Mouse (Mus musculus): Measurements from ENCODE around the gene Anks6. TPM values are rescaled to one million over a fixed set of nuclear protein-coding genes. Genes with fewer than 3 reads are reported as not detected.

The Anks6 gene
- polyA plus RNA-seq, 1 experiment from 2014 or later = 3.2 TPM

- no peak overlapping the region for H3K9ac ChIP-seq
- H3K27ac ChIP-seq = no peak overlapping the region
- no peaks in the 10 kb centered on the region for H3K36me3 ChIP-seq
- no peak overlapping the region for H3K4me2 ChIP-seq
- ATAC-seq (ENCODE audit: borderline replicate concordance, extremely low read depth, low FRiP score, low TSS enrichment) = no peak
- H3K27me3 ChIP-seq = no peaks in the 10 kb centered on the region
- H3K4me3 ChIP-seq = no peak overlapping the region
- no peaks in the 10 kb centered on the region for H3K4me1 ChIP-seq
- WGBS = 87% methylated on average over 10 of the region's 10 CpGs
- no peaks in the 10 kb centered on the region for H3K9me3 ChIP-seq
These were observed 17.6 kb downstream of the Anks6 start for GRCm38 (mm10) chr4:47039586-47039985.

- no peak overlapping the region for H3K4me3 ChIP-seq
- H3K4me2 ChIP-seq = no peak overlapping the region
- 15% methylated on average over 5 of the region's 5 CpGs for WGBS
- no peak overlapping the region for H3K9ac ChIP-seq
- no peaks in the 10 kb centered on the region for H3K9me3 ChIP-seq
- no peak for ATAC-seq (ENCODE audit: borderline replicate concordance, extremely low read depth, low FRiP score, low TSS enrichment)
- H3K27ac ChIP-seq = no peak overlapping the region
- no peaks in the 10 kb centered on the region for H3K27me3 ChIP-seq
- H3K36me3 ChIP-seq = no peaks in the 10 kb centered on the region
- H3K4me1 ChIP-seq = no peaks in the 10 kb centered on the region
These were observed 19.9 kb downstream of the Anks6 start for GRCm38 (mm10) chr4:47037321-47037657.

- no peaks in the 10 kb centered on the region for H3K27me3 ChIP-seq
- H3K9ac ChIP-seq = no peak overlapping the region
- ATAC-seq (ENCODE audit: borderline replicate concordance, extremely low read depth, low FRiP score, low TSS enrichment) = no peak
- H3K4me2 ChIP-seq = no peak overlapping the region
- H3K27ac ChIP-seq = no peak overlapping the region
- 51% methylated on average over 13 of the region's 13 CpGs for WGBS
- H3K4me3 ChIP-seq = no peak overlapping the region
- H3K9me3 ChIP-seq = no peaks in the 10 kb centered on the region
- H3K36me3 ChIP-seq = no peaks in the 10 kb centered on the region
- no peaks in the 10 kb centered on the region for H3K4me1 ChIP-seq
These were observed 20.5 kb downstream of the Anks6 start for GRCm38 (mm10) chr4:47036486-47037320.

GRCm38 (mm10) chr4:47035536-47035935 lies 21.7 kb downstream of the Anks6 start:
- H3K4me2 ChIP-seq = no peak overlapping the region
- H3K9me3 ChIP-seq = no peaks in the 10 kb centered on the region
- no peak overlapping the region for H3K27ac ChIP-seq
- whole genome bisulfite sequencing = 71% methylated on average over 14 of the region's 14 CpGs
- H3K27me3 ChIP-seq = no peaks in the 10 kb centered on the region
- H3K4me3 ChIP-seq = no peak overlapping the region
- H3K36me3 ChIP-seq = no peaks in the 10 kb centered on the region
- ATAC-seq (ENCODE audit: borderline replicate concordance, extremely low read depth, low FRiP score, low TSS enrichment) = no peak
- no peak overlapping the region for H3K9ac ChIP-seq
- no peaks in the 10 kb centered on the region for H3K4me1 ChIP-seq

GRCm38 (mm10) chr4:47032171-47032570 lies 25.1 kb downstream of the Anks6 start:
- Histone ChIP-seq H3K27ac (no peak overlapping the region), H3K9me3 (no peaks in the 10 kb centered on the region), H3K9ac (no peak overlapping the region), H3K4me2 (no peak overlapping the region), H3K36me3 (no peaks in the 10 kb centered on the region), H3K4me1 (no peaks in the 10 kb centered on the region), H3K4me3 (no peak overlapping the region), H3K27me3 (no peaks in the 10 kb centered on the region)
- WGBS = 76% methylated on average over 8 of the region's 8 CpGs
- no peak for ATAC-seq (ENCODE audit: borderline replicate concordance, extremely low read depth, low FRiP score, low TSS enrichment)

GRCm38 (mm10) chr4:47028791-47029190 lies 28.4 kb downstream of the Anks6 start:
- no peaks in the 10 kb centered on the region for H3K36me3 ChIP-seq
- WGBS = 65% methylated on average over 5 of the region's 5 CpGs

GRCm38 (mm10) chr4:47023949-47024348 lies 33.3 kb downstream of the Anks6 start:
- Histone ChIP-seq H3K9ac (no peak overlapping the region), H3K4me1 (no peaks in the 10 kb centered on the region), H3K4me3 (no peak overlapping the region), H3K4me2 (no peak overlapping the region), H3K9me3 (no peaks in the 10 kb centered on the region), H3K27ac (no peak overlapping the region), H3K36me3 (no peaks in the 10 kb centered on the region), H3K27me3 (no peaks in the 10 kb centered on the region)
- 49% methylated on average over 6 of the region's 6 CpGs for WGBS
- no peak for ATAC-seq (ENCODE audit: borderline replicate concordance, extremely low read depth, low FRiP score, low TSS enrichment)

More at GRCm38 (mm10) chr4:47028791-47029190, 28.4 kb downstream of the Anks6 start:
- no peak for ATAC-seq (ENCODE audit: borderline replicate concordance, extremely low read depth, low FRiP score, low TSS enrichment)
- Histone ChIP-seq H3K4me2 (no peak overlapping the region), H3K27me3 (no peaks in the 10 kb centered on the region), H3K27ac (no peak overlapping the region), H3K4me1 (no peaks in the 10 kb centered on the region), H3K9ac (no peak overlapping the region), H3K4me3 (no peak overlapping the region), H3K9me3 (no peaks in the 10 kb centered on the region)

GRCm38 (mm10) chr4:47022804-47023603 lies 34.2 kb downstream of the Anks6 start:
- 61% methylated on average over 10 of the region's 10 CpGs for WGBS
- Histone ChIP-seq H3K4me2 (no peak overlapping the region), H3K4me3 (no peak overlapping the region), H3K9ac (no peak overlapping the region), H3K36me3 (no peaks in the 10 kb centered on the region), H3K27me3 (no peaks in the 10 kb centered on the region), H3K27ac (no peak overlapping the region), H3K9me3 (no peaks in the 10 kb centered on the region), H3K4me1 (no peaks in the 10 kb centered on the region)
- ATAC-seq (ENCODE audit: borderline replicate concordance, extremely low read depth, low FRiP score, low TSS enrichment) = no peak

GRCm38 (mm10) chr4:47020563-47020962 lies 36.7 kb downstream of the Anks6 start:
- Histone ChIP-seq H3K4me2 (no peak overlapping the region), H3K9me3 (no peaks in the 10 kb centered on the region), H3K4me1 (no peaks in the 10 kb centered on the region), H3K9ac (no peak overlapping the region), H3K36me3 (no peaks in the 10 kb centered on the region), H3K27ac (no peak overlapping the region), H3K27me3 (no peaks in the 10 kb centered on the region), H3K4me3 (no peak overlapping the region)
- 11% methylated on average over 5 of the region's 5 CpGs for WGBS
- ATAC-seq (ENCODE audit: borderline replicate concordance, extremely low read depth, low FRiP score, low TSS enrichment) = no peak

- no peak for ATAC-seq (ENCODE audit: borderline replicate concordance, extremely low read depth, low FRiP score, low TSS enrichment)
- H3K27ac ChIP-seq = no peak overlapping the region
- peaks cover 15% of the 10 kb centered on the region for H3K4me1 ChIP-seq
- H3K36me3 ChIP-seq = no peaks in the 10 kb centered on the region
- H3K9me3 ChIP-seq = no peaks in the 10 kb centered on the region
- no peak overlapping the region for H3K9ac ChIP-seq
- H3K27me3 ChIP-seq = peaks cover 4% of the 10 kb centered on the region; the same call in 1 of the 2 replicates
- H3K4me2 ChIP-seq = no peak overlapping the region
- 25% methylated on average over 3 of the region's 3 CpGs for WGBS
- no peak overlapping the region for H3K4me3 ChIP-seq
These were observed 42.1 kb downstream of the Anks6 start for GRCm38 (mm10) chr4:47015156-47015555.

- Histone ChIP-seq H3K27me3 (peaks cover 8% of the 10 kb centered on the region), H3K9ac (no peak overlapping the region), H3K9me3 (no peaks in the 10 kb centered on the region), H3K4me1 (peaks cover 15% of the 10 kb centered on the region), H3K4me2 (no peak overlapping the region), H3K4me3 (no peak overlapping the region), H3K36me3 (no peaks in the 10 kb centered on the region), H3K27ac (no peak overlapping the region)
- ATAC-seq (ENCODE audit: borderline replicate concordance, extremely low read depth, low FRiP score, low TSS enrichment) = no peak
- WGBS = 34% methylated on average over 10 of the region's 10 CpGs
These were observed 44.8 kb downstream of the Anks6 start for GRCm38 (mm10) chr4:47012476-47012875.

Data from lung, embryonic 15.5 days (tissue).